Mouse (Mus musculus) small intestine, adult 2 months (tissue): ENCODE results near the gene Gm13030. TPM values are rescaled to one million over a fixed set of nuclear protein-coding genes. Genes with fewer than 3 reads are reported as not detected.

Experiments used
- H3K27ac ChIP-seq: fragments of 200-500 bp; 2 replicates; pipeline ENCODE4 v1.5.1; 2012; ENCODE audit warnings: low read depth, low read length, control low read depth, inconsistent platforms; ENCODE audit not compliant: insufficient read depth
- H3K27me3 ChIP-seq: fragments of 200-500 bp; 2 replicates; pipeline ENCODE4 v1.6.1; 2012; ENCODE audit warnings: mild to moderate bottlenecking, moderate library complexity, low read length, inconsistent platforms; ENCODE audit not compliant: control insufficient read depth, insufficient read depth
- H3K36me3 ChIP-seq: fragments of 200-500 bp; 2 replicates; pipeline ENCODE4 v1.6.1; 2012; ENCODE audit warnings: mild to moderate bottlenecking, low read length, control low read depth, inconsistent platforms; ENCODE audit not compliant: control insufficient read depth, insufficient read depth
- H3K4me1 ChIP-seq: fragments of 200-500 bp; 2 replicates; pipeline ENCODE4 v1.6.1; 2012; ENCODE audit warnings: low read length, inconsistent platforms, mixed read lengths; ENCODE audit not compliant: control insufficient read depth, insufficient read depth, insufficient read length
- H3K4me3 ChIP-seq: fragments of 200-500 bp; 2 replicates; pipeline ENCODE4 v1.5.1; 2012; ENCODE audit warnings: low read depth, mild to moderate bottlenecking, control low read depth, inconsistent platforms, low read length, moderate library complexity
- CTCF ChIP-seq: fragments of 200-500 bp; IDR thresholded peaks from 2 replicates; pipeline ENCODE4 v1.5.1; 2012; ENCODE audit warnings: low read depth, mild to moderate bottlenecking, control low read depth, inconsistent platforms, low read length, moderate library complexity, mixed read lengths; ENCODE audit not compliant: insufficient replicate concordance, insufficient read length; ENCODE audit errors: extremely low read depth
- POLR2A ChIP-seq: fragments of 200-500 bp; IDR thresholded peaks from 2 replicates; pipeline ENCODE4 v1.6.1; 2012; ENCODE audit warnings: low read depth, mild to moderate bottlenecking, control low read depth, inconsistent platforms, low read length, moderate library complexity
- WGBS: fragments of 180-500 bp; shearing (Covaris S2); methylation state at CpG from one replicate; pipeline ENCODE4 v1.1.7; 2018; 5-methylcytosine and 5-hydroxymethylcytosine counted together
- polyA plus RNA-seq: library from polyadenylated mRNA; depleted of rRNA; stranded (reverse); fragments of >200 nt; gene quantifications from 2 replicates; pipeline ENCODE4 v1.2.3, GENCODE M21; 2012

Gene Gm13030
- polyA plus RNA-seq, 1 experiment = not detected

DNA sequence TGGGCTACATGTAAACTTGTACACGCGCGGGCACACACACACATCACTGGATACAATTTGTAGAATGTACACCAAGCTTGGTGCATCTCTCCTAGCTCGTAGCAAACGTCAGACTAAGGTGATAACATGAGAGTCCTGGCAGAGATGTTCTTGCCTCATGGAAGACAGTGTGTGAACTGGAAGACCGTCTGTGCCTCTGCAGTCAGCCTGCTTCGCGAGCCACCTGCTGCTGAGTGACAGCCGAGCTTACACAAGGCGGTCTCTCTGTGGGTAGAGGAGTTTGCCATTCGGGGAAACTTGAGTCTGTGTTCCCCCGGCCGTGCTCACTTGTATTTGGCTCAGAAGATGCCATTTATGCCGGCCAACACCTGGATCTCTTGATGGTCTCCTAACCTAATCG lies 15.3 kb downstream of the Gm13030 start:
- Histone ChIP-seq H3K27me3 (0 out of 2 replicates have a peak, but pooled peaks cover 2% of the 10 kb centered on the region), H3K4me1 (no peaks in the 10 kb centered on the region), H3K4me3 (no peak overlapping the region), H3K36me3 (no peaks in the 10 kb centered on the region), H3K27ac (no peak overlapping the region)
- 74% methylated on average over 15 of the region's 15 CpGs for WGBS
- TF ChIP-seq CTCF = no peak

- Histone ChIP-seq H3K4me1 (no peaks in the 10 kb centered on the region), H3K27me3 (0 out of 2 replicates have a peak, but pooled peaks cover 2% of the 10 kb centered on the region), H3K36me3 (no peaks in the 10 kb centered on the region), H3K4me3 (no peak overlapping the region), H3K27ac (no peak overlapping the region)
- WGBS = 75% methylated on average over 10 of the region's 10 CpGs
- TF ChIP-seq CTCF (no peak), POLR2A (no peak)
Measured at GRCm38 (mm10) chr4:138857576-138857975, 16.2 kb downstream of the Gm13030 start.

DNA sequence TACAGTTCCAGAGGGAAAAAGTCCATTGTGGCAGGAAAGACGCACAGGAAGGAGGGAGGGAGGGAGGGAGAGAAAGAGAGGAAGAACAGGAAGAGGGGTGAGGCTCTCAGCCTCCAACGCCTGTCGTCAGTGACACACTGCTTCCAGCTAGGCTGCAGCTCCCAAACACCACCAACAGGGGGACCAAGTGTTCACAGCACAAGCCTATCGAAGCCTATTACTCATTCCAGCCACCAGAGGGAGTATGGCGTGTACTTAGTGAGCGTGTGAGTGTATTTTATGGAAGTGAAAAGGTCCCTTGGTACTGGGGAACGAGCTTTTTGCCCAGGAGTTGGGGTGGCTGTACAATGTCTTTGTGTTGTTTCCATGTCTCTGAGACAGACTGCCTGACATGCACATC lies 17.3 kb downstream of the Gm13030 start:
- WGBS = 15% methylated on average over 7 of the region's 7 CpGs
- Histone ChIP-seq H3K27me3 (0 out of 2 replicates have a peak, but pooled peaks cover 2% of the 10 kb centered on the region), H3K27ac (no peak overlapping the region), H3K4me3 (no peak overlapping the region), H3K36me3 (no peaks in the 10 kb centered on the region), H3K4me1 (no peaks in the 10 kb centered on the region)
- TF ChIP-seq POLR2A (no peak), CTCF (peak; percentile 91; the same call in 1 of the 2 replicates)

DNA sequence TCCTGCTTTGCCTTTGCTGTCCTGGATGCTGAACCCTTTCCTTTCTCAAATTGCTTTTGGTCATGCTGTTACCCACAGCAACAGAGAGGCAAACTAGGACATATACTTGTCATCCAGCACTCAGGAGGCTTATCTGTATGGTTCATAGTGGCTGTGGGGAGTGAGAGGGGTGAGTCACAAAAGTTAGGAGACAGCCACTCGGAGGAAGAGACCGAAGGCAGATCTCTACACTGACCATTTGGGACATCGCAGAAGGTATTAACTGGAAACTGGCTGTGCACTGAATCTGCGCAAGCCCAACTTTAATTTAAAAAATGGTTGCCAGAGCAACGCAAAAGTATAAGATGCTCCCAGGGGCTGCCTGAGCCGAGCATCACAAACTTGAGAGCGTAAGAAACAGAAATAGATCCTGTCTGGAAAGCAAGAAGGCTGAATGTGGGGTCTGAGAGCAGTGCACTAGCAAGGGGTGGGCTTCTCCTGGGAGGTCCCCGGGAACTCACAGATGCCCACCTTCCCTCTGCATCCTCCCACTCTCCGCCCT lies 18.6 kb downstream of the Gm13030 start:
- Histone ChIP-seq H3K36me3 (no peaks in the 10 kb centered on the region), H3K27me3 (0 out of 2 replicates have a peak, but pooled peaks cover 2% of the 10 kb centered on the region), H3K27ac (no peak overlapping the region), H3K4me3 (no peak overlapping the region), H3K4me1 (no peaks in the 10 kb centered on the region)
- TF ChIP-seq POLR2A (no peak), CTCF (no peak)
- WGBS = 91% methylated on average over 9 of the region's 9 CpGs

- H3K27me3 ChIP-seq = 0 out of 2 replicates have a peak, but pooled peaks cover 2% of the 10 kb centered on the region
- no peak for TF ChIP-seq CTCF
- TF ChIP-seq POLR2A = no peak
- no peak overlapping the region for H3K4me3 ChIP-seq
- H3K36me3 ChIP-seq = no peaks in the 10 kb centered on the region
- H3K27ac ChIP-seq = no peak overlapping the region
- H3K4me1 ChIP-seq = no peaks in the 10 kb centered on the region
- WGBS = 83% methylated on average over 6 of the region's 6 CpGs
Measured at GRCm38 (mm10) chr4:138852961-138853360, 20.8 kb downstream of the Gm13030 start.

DNA sequence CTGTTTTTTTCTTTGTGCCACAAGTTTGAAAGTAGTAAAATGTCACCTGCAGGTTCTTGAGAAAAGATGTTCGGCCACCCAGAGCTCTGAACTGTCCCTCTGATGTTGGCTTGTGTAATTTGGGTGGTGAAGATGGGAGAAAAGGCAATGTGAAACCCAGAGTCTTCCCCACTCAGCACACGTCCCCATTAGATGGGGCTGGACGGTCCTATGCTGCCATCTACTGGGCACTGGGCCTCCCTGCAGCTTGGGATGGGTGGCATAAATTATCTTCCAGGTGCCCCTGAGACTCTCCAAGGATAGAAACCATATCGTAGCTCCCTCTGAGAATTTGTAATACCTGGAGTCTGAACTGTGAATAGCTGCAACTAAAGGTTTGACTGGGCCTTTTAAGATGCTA lies 22.3 kb downstream of the Gm13030 start:
- 2% methylated on average over 4 of the region's 4 CpGs for WGBS
- Histone ChIP-seq H3K4me3 (no peak overlapping the region), H3K27ac (no peak overlapping the region), H3K36me3 (no peaks in the 10 kb centered on the region), H3K27me3 (no peaks in the 10 kb centered on the region), H3K4me1 (no peaks in the 10 kb centered on the region)
- TF ChIP-seq CTCF (peak; percentile 87), POLR2A (no peak)

DNA sequence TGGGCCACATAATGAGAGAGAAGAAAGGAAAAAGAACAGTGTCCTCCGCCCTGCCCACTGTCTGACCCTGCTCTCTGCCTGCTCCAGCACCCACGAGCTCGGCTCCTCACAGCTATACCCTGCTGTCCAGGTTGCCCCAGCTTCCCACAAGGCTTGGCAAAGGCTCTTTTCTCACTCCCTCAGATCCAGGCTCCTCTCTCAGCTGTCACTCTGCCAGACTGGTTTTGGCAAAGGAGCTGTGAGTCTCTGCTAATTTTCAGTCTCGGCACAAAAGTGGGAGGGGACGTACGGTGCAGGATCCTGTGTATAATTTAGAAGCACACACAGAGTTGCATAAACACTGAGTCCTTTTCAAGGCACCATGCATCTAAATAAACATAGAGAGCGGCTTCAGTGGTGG lies 32.4 kb downstream of the Gm13030 start:
- WGBS = 79% methylated on average over 7 of the region's 7 CpGs
- Histone ChIP-seq H3K36me3 (no peaks in the 10 kb centered on the region), H3K27me3 (no peaks in the 10 kb centered on the region), H3K27ac (no peak overlapping the region), H3K4me1 (no peaks in the 10 kb centered on the region), H3K4me3 (no peak overlapping the region)
- no peak for TF ChIP-seq POLR2A
